Mouse (Mus musculus): ENCODE measurements around the gene Tmem129. TPM values are rescaled to one million over a fixed set of nuclear protein-coding genes. Genes with fewer than 3 reads are reported as not detected.

Tmem129 gene
- polyA plus RNA-seq, 1 experiment from 2014 or later: 40.7 TPM

DNA sequence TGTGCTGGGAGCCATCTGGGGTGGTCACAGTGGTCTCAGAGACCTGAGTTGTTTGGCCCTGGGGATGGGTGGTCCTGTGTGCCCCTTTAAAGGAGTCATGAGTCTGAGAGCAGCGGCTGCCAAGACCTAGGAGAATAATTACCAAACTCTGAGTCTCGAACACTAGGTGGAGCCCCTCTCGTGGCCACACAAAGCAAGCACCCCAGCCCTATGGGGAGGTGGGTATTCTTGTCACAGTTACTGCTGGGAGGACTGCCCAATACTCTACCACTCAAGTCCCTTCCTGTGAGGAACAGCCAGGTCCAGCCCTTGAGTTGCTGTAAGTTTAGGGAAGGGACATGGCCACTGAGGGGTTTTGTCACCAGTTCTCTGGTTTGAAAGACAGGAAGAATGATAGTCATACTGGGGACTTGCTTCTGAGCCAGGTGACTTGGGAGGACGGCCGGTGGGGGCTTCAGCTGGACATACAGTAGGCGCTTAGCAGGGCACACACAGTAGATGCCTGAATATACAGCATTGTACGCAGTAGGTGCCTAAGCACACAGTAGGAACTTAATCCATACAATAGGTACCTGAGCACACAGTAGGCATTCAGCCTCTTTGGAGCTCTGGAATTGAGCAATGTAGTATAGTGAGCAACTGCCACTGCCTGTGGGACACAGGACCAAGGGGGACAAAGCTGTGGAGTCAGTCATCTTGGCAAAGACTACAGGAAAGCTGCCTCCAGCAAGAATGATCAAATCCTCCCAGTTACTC is 25.9 kb upstream of the Tmem129 start:
- H3K9me3 ChIP-seq: no peaks in the 10 kb centered on the region
- H3K4me1 ChIP-seq: peaks cover 4% of the 10 kb centered on the region
- H3K36me3 ChIP-seq: no peaks in the 10 kb centered on the region
- 0 out of 2 replicates have a peak, but pooled peaks cover 4% of the 10 kb centered on the region for H3K27me3 ChIP-seq
- ATAC-seq (ENCODE audit: insufficient number of reproducible peaks, insufficient read depth, low FRiP score, low TSS enrichment): 0 out of 2 replicates have a peak, but pooled peaks have one; percentile 44
- H3K9ac ChIP-seq: no peak overlapping the region
- H3K27ac ChIP-seq: no peak overlapping the region
- no peak overlapping the region for H3K4me3 ChIP-seq
- no peak overlapping the region for H3K4me2 ChIP-seq (replicated peaks)
- WGBS: 46% methylated on average over 7 of the region's 7 CpGs

- no peak overlapping the region for H3K27ac ChIP-seq
- 83% methylated on average over 4 of the region's 4 CpGs for WGBS
- H3K4me1 ChIP-seq: no peaks in the 10 kb centered on the region
- H3K4me2 ChIP-seq (replicated peaks): no peak overlapping the region
- no peak overlapping the region for H3K9ac ChIP-seq
- no peaks in the 10 kb centered on the region for H3K36me3 ChIP-seq
- no peaks in the 10 kb centered on the region for H3K9me3 ChIP-seq
- H3K27me3 ChIP-seq: no peaks in the 10 kb centered on the region
- H3K4me3 ChIP-seq: no peak overlapping the region
- no peak for ATAC-seq (ENCODE audit: insufficient number of reproducible peaks, insufficient read depth, low FRiP score, low TSS enrichment)
These were observed 24.7 kb upstream of the Tmem129 start for GRCm38 (mm10) chr5:33682963-33683362.

GRCm38 (mm10) chr5:33681611-33682388 is 23.6 kb upstream of the Tmem129 start:
- WGBS: 78% methylated on average over 15 of the region's 15 CpGs
- H3K9me3 ChIP-seq: no peaks in the 10 kb centered on the region
- H3K36me3 ChIP-seq: no peaks in the 10 kb centered on the region
- ATAC-seq (ENCODE audit: insufficient number of reproducible peaks, insufficient read depth, low FRiP score, low TSS enrichment): no peak
- H3K27ac ChIP-seq: no peak overlapping the region
- no peak overlapping the region for H3K4me3 ChIP-seq
- no peak overlapping the region for H3K4me2 ChIP-seq (replicated peaks)
- 0 out of 2 replicates have a peak overlapping the region, but pooled peaks have one; percentile 20 for H3K9ac ChIP-seq
- no peaks in the 10 kb centered on the region for H3K4me1 ChIP-seq
- H3K27me3 ChIP-seq: no peaks in the 10 kb centered on the region

DNA sequence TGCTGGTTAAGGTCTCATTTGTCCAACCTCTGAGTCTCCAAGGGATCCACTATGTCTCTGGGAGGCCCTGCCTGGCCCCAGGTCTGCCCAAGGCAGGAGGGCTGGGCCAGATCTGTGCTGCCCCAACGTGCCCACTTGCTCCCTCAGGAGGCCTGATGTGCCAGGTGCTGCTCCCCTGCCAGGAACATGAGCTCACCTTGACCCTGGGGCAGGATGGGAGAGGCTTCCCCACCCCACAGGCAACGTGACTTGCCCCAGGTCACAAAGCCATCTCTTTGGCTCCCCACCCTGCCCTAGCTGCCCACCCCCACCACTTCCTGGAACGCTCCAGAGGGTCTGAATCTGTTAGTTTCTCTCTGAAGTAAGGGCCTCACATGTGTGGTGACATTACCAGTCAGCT is 22.8 kb upstream of the Tmem129 start:
- WGBS: 56% methylated on average over 3 of the region's 3 CpGs
- H3K9me3 ChIP-seq: no peaks in the 10 kb centered on the region
- no peak overlapping the region for H3K4me2 ChIP-seq (replicated peaks)
- no peak overlapping the region for H3K27ac ChIP-seq
- no peak for ATAC-seq (ENCODE audit: insufficient number of reproducible peaks, insufficient read depth, low FRiP score, low TSS enrichment)
- no peak overlapping the region for H3K4me3 ChIP-seq
- no peaks in the 10 kb centered on the region for H3K36me3 ChIP-seq
- H3K9ac ChIP-seq: no peak overlapping the region
- no peaks in the 10 kb centered on the region for H3K27me3 ChIP-seq
- H3K4me1 ChIP-seq: no peaks in the 10 kb centered on the region

DNA sequence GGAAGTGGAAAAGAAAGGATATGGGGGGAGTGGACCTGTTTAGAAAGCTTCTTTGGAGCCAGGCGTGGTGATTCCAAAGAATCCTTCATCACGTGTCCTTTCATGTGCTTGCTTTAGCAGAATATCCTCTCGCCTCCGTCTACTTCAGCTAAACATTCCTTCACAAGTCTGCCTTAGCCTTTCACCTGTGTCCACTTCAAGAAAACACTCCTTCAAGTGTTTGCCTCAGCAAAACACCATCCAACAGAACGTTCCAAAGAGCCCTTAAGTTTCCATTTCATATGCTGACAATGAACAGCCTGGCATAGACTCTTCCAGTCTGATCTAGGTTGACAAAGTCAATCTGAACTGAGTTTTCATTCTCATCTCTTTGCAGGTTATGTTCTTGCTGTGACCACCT is 20.0 kb upstream of the Tmem129 start:
- no peaks in the 10 kb centered on the region for H3K9me3 ChIP-seq
- no peak overlapping the region for H3K27ac ChIP-seq
- no peak overlapping the region for H3K4me3 ChIP-seq
- no peak for ATAC-seq (ENCODE audit: insufficient number of reproducible peaks, insufficient read depth, low FRiP score, low TSS enrichment)
- H3K36me3 ChIP-seq: peaks cover 3% of the 10 kb centered on the region; the same call in 1 of the 2 replicates
- 84% methylated on average over 5 of the region's 5 CpGs for WGBS
- no peak overlapping the region for H3K9ac ChIP-seq
- no peaks in the 10 kb centered on the region for H3K27me3 ChIP-seq
- no peak overlapping the region for H3K4me2 ChIP-seq (replicated peaks)
- H3K4me1 ChIP-seq: no peaks in the 10 kb centered on the region

- Histone ChIP-seq H3K9me3 (no peaks in the 10 kb centered on the region), H3K4me2 (replicated peaks) (no peak overlapping the region), H3K9ac (no peak overlapping the region), H3K27ac (no peak overlapping the region), H3K36me3 (peaks cover 24% of the 10 kb centered on the region), H3K27me3 (no peaks in the 10 kb centered on the region), H3K4me1 (no peaks in the 10 kb centered on the region), H3K4me3 (no peak overlapping the region)
- WGBS: 0% methylated on average over 1 of the region's 1 CpGs
- 0 out of 2 replicates have a peak, but pooled peaks have one; percentile 16 for ATAC-seq (ENCODE audit: insufficient number of reproducible peaks, insufficient read depth, low FRiP score, low TSS enrichment)
These were observed 17.7 kb upstream of the Tmem129 start for GRCm38 (mm10) chr5:33675964-33676363.

DNA sequence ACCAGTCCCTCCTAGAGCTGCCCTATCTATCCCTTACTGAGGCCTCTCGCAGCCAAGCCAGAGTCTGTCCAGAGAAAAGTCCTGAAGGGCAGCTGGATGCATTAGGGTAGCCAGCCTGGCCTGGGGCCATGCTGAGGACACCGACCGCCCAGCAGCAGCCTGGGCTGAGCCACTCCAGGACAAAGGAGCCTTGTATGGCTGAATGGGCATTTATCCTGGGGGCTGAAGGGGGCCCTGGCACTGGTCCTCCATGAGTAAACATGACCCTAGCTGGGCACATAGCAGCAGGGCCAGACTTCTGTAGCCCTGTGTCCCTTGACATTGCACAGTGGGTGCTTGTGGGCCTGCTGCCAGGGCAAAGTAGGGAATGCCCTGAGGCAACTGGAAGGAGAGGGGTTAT is 16.2 kb upstream of the Tmem129 start:
- no peak overlapping the region for H3K4me3 ChIP-seq

GRCm38 (mm10) chr5:33671659-33672058 is 13.4 kb upstream of the Tmem129 start:
- WGBS: 85% methylated on average over 5 of the region's 5 CpGs
- H3K9ac ChIP-seq: no peak overlapping the region
- H3K4me3 ChIP-seq: no peak overlapping the region
- no peak overlapping the region for H3K27ac ChIP-seq
- no peaks in the 10 kb centered on the region for H3K27me3 ChIP-seq
- no peak overlapping the region for H3K4me2 ChIP-seq (replicated peaks)
- ATAC-seq (ENCODE audit: insufficient number of reproducible peaks, insufficient read depth, low FRiP score, low TSS enrichment): no peak
- peaks cover 66% of the 10 kb centered on the region for H3K36me3 ChIP-seq
- H3K4me1 ChIP-seq: no peaks in the 10 kb centered on the region
- H3K9me3 ChIP-seq: no peaks in the 10 kb centered on the region

More for the DNA sequence above, 16.2 kb upstream of the Tmem129 start:
- Histone ChIP-seq H3K9ac (no peak overlapping the region), H3K27ac (peak overlapping the region; percentile 9; the same call in 1 of the 2 replicates), H3K9me3 (no peaks in the 10 kb centered on the region), H3K4me2 (replicated peaks) (no peak overlapping the region), H3K4me1 (no peaks in the 10 kb centered on the region), H3K36me3 (peaks cover 38% of the 10 kb centered on the region), H3K27me3 (no peaks in the 10 kb centered on the region)
- ATAC-seq (ENCODE audit: insufficient number of reproducible peaks, insufficient read depth, low FRiP score, low TSS enrichment): no peak
- WGBS: 52% methylated on average over 3 of the region's 3 CpGs

GRCm38 (mm10) chr5:33668223-33668622 is 10.0 kb upstream of the Tmem129 start:
- Histone ChIP-seq H3K4me3 (no peak overlapping the region), H3K27me3 (no peaks in the 10 kb centered on the region), H3K4me2 (replicated peaks) (no peak overlapping the region), H3K9me3 (no peaks in the 10 kb centered on the region), H3K36me3 (peaks cover 85% of the 10 kb centered on the region), H3K9ac (no peak overlapping the region), H3K27ac (no peak overlapping the region), H3K4me1 (no peaks in the 10 kb centered on the region)
- 0 out of 2 replicates have a peak, but pooled peaks have one; percentile 15 for ATAC-seq (ENCODE audit: insufficient number of reproducible peaks, insufficient read depth, low FRiP score, low TSS enrichment)

- Histone ChIP-seq H3K9ac (peak overlapping the region; percentile 88), H3K4me3 (peak overlapping the region; percentile 71), H3K4me2 (replicated peaks) (peak overlapping the region; percentile 94), H3K4me1 (peaks cover 29% of the 10 kb centered on the region), H3K36me3 (peaks cover 38% of the 10 kb centered on the region), H3K9me3 (no peaks in the 10 kb centered on the region), H3K27ac (peak overlapping the region; percentile 93), H3K27me3 (no peaks in the 10 kb centered on the region)
- peak; percentile 0; the same call in 1 of the 2 replicates for ATAC-seq (ENCODE audit: insufficient number of reproducible peaks, insufficient read depth, low FRiP score, low TSS enrichment)
- WGBS: under 1% methylated on average over 26 of the region's 26 CpGs
These were observed 441 bp upstream of the Tmem129 start for GRCm38 (mm10) chr5:33658664-33659050.

DNA sequence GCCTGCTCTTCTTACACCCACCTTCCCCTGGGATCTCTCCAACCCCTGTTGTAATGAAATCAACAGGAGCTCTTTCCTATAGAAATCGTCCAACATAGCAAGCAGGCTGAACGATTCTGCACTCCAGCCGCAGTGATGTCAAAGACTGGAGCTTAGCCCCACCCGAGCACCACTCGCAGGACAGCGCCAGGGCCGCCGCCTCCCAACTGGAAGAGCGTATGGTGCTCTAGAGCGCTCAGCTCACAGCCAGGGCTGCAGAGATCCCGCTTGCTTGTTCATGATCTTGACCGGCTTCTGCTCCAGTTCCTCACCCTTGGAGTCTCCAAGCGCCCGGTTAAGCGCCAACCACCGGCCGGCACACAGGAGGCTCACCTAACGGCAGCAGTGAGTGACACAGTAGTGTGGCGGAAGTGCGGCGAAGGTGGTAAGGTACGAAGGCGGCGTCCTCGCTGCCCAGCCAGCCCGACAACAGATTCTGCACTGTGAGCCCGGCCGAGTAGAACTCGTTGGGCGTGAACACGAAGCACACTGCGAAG is 897 bp downstream of the Tmem129 start:
- WGBS: under 1% methylated on average over 32 of the region's 32 CpGs
- no peaks in the 10 kb centered on the region for H3K9me3 ChIP-seq
- peak; percentile 10 for ATAC-seq (ENCODE audit: insufficient number of reproducible peaks, insufficient read depth, low FRiP score, low TSS enrichment)

More for the DNA sequence above, 897 bp downstream of the Tmem129 start:
- Histone ChIP-seq H3K4me2 (replicated peaks) (peak overlapping the region; percentile 94), H3K27ac (peak overlapping the region; percentile 93), H3K27me3 (no peaks in the 10 kb centered on the region), H3K9ac (peak overlapping the region; percentile 88), H3K36me3 (peaks cover 35% of the 10 kb centered on the region), H3K4me3 (peak overlapping the region; percentile 71), H3K4me1 (peaks cover 37% of the 10 kb centered on the region)
